Mouse (Mus musculus): ENCODE measurements around the gene Cip2a. TPM values are rescaled to one million over a fixed set of nuclear protein-coding genes. Genes with fewer than 3 reads are reported as not detected.

Gene Cip2a
- 1 to 10 TPM; 6.9 to 7.5 TPM for total RNA-seq (2023)

DNA sequence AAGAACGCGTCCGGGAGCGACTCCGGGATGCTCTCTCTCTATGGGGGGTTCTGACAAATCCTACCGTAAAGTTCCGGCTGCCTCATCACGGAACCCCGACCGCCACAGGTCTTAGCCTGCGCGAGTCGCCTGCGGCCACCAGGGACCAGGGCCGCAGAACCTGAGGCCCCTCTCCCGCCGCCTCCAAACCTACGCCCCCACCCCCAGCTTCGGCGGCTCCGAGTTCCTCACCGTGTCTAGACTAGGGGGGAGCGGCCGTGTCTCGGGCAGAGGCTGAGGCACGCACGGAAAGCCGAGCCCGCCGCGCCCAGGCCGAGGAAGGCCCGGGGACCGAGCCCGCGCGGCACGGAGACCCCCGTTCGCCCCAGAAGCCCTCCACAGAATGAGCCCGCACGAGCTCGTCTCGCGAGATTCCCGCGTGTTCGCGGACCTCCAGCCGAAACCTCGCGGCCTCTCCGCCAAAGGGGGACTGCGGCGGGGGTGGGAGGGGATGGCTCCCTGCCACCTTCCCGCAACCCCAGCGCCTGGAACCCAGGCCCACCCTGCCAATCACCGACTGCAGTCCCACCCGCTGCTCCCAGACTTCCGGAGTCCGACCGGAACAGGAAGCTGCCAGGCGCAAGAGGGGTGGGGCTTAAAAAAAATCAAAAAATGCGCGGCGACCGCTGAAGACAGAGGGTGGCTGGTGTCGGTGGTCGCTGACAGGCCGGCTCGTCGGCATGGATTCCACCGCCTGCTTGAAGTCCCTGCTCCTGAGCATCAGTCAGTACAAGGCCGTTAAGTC, at the start of gene Cip2a, which contains the start of gene Dzip3:
Cip2a (plus strand) TSS at position 627 of the 784 bp plus-strand sequence.
Dzip3 (minus strand) TSS at position 607 of the 784 bp plus-strand sequence.

DNA sequence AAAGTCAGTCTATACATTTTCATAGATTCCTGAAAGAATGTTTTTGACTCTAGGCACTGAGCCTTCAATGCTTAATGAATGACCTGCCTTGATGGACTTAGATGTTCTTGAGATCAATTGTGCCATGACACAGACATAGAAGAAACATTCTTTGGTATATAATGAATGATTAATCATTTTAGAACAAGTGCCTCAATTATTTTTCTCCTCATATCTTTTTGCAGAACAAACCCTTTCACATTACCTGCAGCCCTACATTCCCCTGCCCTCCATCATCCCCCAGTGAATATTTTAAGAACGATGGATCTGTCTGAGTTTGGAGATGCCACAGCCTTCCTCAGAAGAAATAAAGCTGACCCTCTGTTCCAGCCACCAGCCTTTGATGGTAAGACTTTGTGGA, 63.2 kb downstream of the Cip2a start, which contains the start of gene Myh15:
Myh15 (plus strand) TSS at position 301 of the 400 bp plus-strand sequence.

Other genes with a start within 250 kb of the Cip2a start
- 1 to 10 TPM in 1 of 2 experiments, under 1 TPM in 1; 0.36 to 1.9 TPM for gene Trat1, start 222.2 kb upstream of the Cip2a start, total RNA-seq (2023)
- gene Retnlb, start 177.3 kb upstream of the Cip2a start, total RNA-seq (2023): not detected
- not detected for gene Retnla, start 151.6 kb upstream of the Cip2a start, total RNA-seq (2023)
- 1 to 10 TPM; 1.8 to 5.1 TPM for gene Retnlg, start 121.6 kb upstream of the Cip2a start, total RNA-seq (2023)
- gene Dzip3, start within 50 bp of the Cip2a start, total RNA-seq (2023): 10 to 100 TPM; 12.3 to 18.4 TPM
- not detected for gene Myh15, start 63.3 kb downstream of the Cip2a start, total RNA-seq (2023)